Mouse (Mus musculus): ENCODE results near the gene Fgfr2.

DNA sequence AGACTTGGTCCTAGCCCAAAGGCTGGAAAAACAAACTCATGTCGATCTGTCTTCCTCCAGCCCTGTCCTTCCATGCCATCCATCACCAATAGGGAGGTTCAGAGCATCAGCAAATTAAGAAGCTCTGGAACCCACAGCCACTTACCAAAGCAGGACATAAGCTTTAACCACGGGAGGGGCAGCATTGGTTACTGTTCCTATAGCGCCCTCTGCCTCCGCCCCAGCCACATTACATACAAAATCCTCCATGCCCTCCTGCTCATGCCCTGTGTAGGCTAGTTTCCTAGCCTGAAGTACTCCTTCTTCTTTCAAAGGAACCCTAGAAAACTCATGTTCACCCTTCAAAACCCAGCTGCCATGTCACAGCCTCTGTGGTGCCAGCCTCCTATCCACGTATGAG, 648.1 kb downstream of the Fgfr2 start:
- peak; percentile 50 for TF ChIP-seq CTCF (conservative IDR thresholded peaks at IDR 0.05; ENCODE audit: low read length)
- TF ChIP-seq NANOG (IDR thresholded peaks at IDR 0.05; ENCODE audit: borderline replicate concordance, low read length) = no peak

Measured in E14TG2a.4 (cell line).